Mouse (Mus musculus) stomach, embryonic 15.5 days (tissue): Measurements from ENCODE around the gene Zmiz1. TPM values are rescaled to one million over a fixed set of nuclear protein-coding genes. Genes with fewer than 3 reads are reported as not detected.

Experiments
- ATAC-seq: fragments of 200-750 bp; cut with Nextera tagmentation; 2 replicates; pipeline ENCODE4 v1.8.0; 2017; ENCODE audit warnings: low read depth, moderate number of reproducible peaks, moderate TSS enrichment; ENCODE audit not compliant: insufficient read depth, low FRiP score
- H3K27ac ChIP-seq: fragments of 300-500 bp; sonication (generic); 2 replicates; pipeline ENCODE4 v1.5.1; 2015; ENCODE audit warnings: mild to moderate bottlenecking, inconsistent platforms
- H3K27me3 ChIP-seq: fragments of 300-500 bp; sonication (generic); replicated peaks from 2 replicates; pipeline ENCODE4 v1.6.1; 2015; ENCODE audit warnings: inconsistent platforms
- H3K36me3 ChIP-seq: fragments of 300-500 bp; sonication (generic); 2 replicates; pipeline ENCODE4 v1.6.1; 2015; ENCODE audit warnings: inconsistent platforms
- H3K4me1 ChIP-seq: fragments of 300-500 bp; sonication (generic); 2 replicates; pipeline ENCODE4 v1.6.1; 2015; ENCODE audit warnings: inconsistent platforms
- H3K4me2 ChIP-seq: fragments of 300-500 bp; sonication (generic); 2 replicates; pipeline ENCODE4 v1.6.1; 2015; ENCODE audit warnings: mild to moderate bottlenecking, inconsistent platforms
- H3K4me3 ChIP-seq: fragments of 300-500 bp; sonication (generic); replicated peaks from 2 replicates; pipeline ENCODE4 v1.5.1; 2015; ENCODE audit warnings: inconsistent platforms
- H3K9ac ChIP-seq: fragments of 300-500 bp; sonication (generic); 2 replicates; pipeline ENCODE4 v1.6.1; 2015; ENCODE audit warnings: inconsistent platforms
- H3K9me3 ChIP-seq: fragments of 300-500 bp; sonication (generic); 2 replicates; pipeline ENCODE4 v1.6.1; 2016; ENCODE audit warnings: inconsistent platforms
- WGBS: fragments of 180-500 bp; shearing (Covaris S2); methylation state at CpG from one replicate; pipeline ENCODE4 v1.1.7; 2015; 5-methylcytosine and 5-hydroxymethylcytosine counted together
- polyA plus RNA-seq: library from polyadenylated mRNA; unstranded; fragments of >200 nt; fragmentation: Nextera tagmentation; extraction: Ambion mirVana; gene quantifications from 2 replicates; pipeline ENCODE4 v1.2.1, GENCODE M21; 2015

Zmiz1 gene
- polyA plus RNA-seq, 1 experiment from 2014 or later: 29.0 TPM

DNA sequence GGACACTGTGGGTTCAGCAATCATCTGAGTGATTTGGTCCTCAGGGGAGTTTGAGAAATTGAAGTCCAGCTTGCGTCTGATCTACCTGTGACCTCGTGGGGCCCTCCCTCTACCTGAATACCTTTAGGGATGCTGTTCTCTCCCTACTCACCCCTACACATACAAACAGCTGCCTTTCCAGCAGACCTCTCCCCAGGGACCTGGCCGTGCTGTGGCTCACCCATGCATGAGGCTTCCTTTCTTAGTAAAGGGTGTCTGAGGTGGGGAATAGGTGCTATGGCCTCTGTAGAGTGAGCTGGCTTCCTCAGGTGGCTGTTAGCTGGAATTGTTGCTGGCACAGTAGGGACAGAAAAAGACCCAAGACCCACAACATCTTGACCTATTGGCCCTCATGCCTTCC lies 40.5 kb downstream of the Zmiz1 start:
- Histone ChIP-seq H3K4me2 (no peak overlapping the region), H3K4me3 (no peak overlapping the region), H3K27ac (no peak overlapping the region), H3K9ac (no peak overlapping the region), H3K4me1 (peaks cover 44% of the 10 kb centered on the region), H3K27me3 (no peaks in the 10 kb centered on the region), H3K9me3 (no peaks in the 10 kb centered on the region), H3K36me3 (peaks cover 13% of the 10 kb centered on the region)
- WGBS: 64% methylated on average over 3 of the region's 3 CpGs
- no peak for ATAC-seq

DNA sequence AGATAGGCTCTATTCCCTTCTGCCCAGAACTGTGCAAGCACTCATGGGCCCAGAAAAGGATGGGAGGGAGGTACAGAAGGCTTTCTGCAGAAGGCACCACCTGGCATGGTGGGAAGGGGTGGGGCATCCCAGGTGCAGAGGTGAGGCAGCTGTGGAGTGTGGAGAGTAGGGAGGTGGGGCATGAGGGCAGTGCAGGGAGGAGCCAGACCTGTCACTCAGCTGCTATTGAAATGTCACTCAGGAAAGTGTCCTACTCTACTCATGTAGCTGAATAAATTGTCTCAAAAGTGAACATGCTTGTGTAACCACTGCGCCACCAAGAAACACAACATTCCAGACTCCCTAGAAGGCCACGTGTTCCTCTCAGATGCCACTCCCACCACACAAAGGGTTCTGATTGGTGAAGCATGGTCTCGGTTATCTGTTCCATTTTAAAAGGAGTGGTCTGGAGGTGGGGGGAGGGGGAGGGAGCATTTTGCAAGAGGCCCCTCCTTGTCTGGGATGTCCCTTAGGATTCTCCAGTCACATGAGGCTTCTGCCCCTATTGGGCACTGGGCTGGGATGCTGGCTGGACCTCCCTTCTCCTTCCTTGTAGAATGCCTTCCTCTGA lies 41.6 kb downstream of the Zmiz1 start:
- H3K9ac ChIP-seq: no peak overlapping the region
- H3K4me3 ChIP-seq: no peak overlapping the region
- 34% methylated on average over 3 of the region's 3 CpGs for WGBS
- peak; percentile 41; the same call in 1 of the 2 replicates for ATAC-seq
- H3K9me3 ChIP-seq: no peaks in the 10 kb centered on the region
- no peak overlapping the region for H3K4me2 ChIP-seq
- peaks cover 23% of the 10 kb centered on the region for H3K36me3 ChIP-seq
- no peaks in the 10 kb centered on the region for H3K27me3 ChIP-seq
- peaks cover 49% of the 10 kb centered on the region for H3K4me1 ChIP-seq
- H3K27ac ChIP-seq: no peak overlapping the region

DNA sequence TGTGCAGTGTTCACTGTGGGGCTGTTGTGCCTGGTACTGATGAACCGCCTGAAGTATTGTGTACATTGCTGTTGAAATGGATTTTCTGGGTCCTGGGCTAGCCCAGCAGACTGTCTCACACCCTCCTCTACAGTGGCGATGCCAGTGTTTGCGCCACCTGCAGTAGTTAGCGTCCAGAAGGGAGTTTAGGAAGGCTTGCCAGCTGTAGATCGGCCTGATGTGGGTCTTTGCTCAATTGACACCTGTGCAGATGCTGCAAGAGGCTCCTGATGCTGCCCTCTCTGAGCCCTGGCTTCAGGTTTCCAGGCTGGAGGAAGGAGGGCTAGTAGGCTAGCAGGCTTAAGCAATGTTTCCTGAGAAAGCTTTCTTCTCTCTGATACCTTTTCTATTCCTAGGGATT lies 42.5 kb downstream of the Zmiz1 start:
- ATAC-seq: no peak
- Histone ChIP-seq H3K4me2 (no peak overlapping the region), H3K4me3 (no peak overlapping the region), H3K27me3 (no peaks in the 10 kb centered on the region), H3K27ac (no peak overlapping the region), H3K4me1 (peaks cover 41% of the 10 kb centered on the region), H3K9ac (no peak overlapping the region), H3K9me3 (no peaks in the 10 kb centered on the region), H3K36me3 (peaks cover 23% of the 10 kb centered on the region)
- WGBS: 83% methylated on average over 5 of the region's 5 CpGs

DNA sequence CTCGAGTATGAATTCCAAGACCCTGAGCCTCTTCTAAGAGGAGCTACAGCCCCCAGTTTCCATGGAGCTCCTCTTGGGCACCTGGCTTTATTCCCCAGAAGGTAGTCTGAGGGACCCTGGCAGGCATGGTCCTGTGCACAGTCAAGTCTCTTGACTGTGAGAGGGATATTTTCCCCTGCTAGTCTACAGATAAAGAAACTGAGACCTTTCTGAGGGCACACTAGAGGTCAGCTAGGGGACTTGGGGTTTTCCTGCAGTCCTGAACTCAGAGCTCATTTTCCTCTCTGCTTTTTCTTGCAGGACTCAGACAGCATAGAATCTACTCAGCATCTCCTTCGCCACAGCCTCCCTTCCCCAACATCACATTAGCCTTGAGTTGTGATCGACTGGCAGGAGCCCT lies 43.4 kb downstream of the Zmiz1 start:
- peaks cover 23% of the 10 kb centered on the region for H3K36me3 ChIP-seq
- no peaks in the 10 kb centered on the region for H3K9me3 ChIP-seq
- no peak for ATAC-seq
- no peak overlapping the region for H3K27ac ChIP-seq
- H3K4me2 ChIP-seq: no peak overlapping the region
- no peak overlapping the region for H3K9ac ChIP-seq
- H3K4me1 ChIP-seq: peaks cover 32% of the 10 kb centered on the region
- H3K4me3 ChIP-seq: no peak overlapping the region
- 73% methylated on average over 3 of the region's 3 CpGs for WGBS
- no peaks in the 10 kb centered on the region for H3K27me3 ChIP-seq

DNA sequence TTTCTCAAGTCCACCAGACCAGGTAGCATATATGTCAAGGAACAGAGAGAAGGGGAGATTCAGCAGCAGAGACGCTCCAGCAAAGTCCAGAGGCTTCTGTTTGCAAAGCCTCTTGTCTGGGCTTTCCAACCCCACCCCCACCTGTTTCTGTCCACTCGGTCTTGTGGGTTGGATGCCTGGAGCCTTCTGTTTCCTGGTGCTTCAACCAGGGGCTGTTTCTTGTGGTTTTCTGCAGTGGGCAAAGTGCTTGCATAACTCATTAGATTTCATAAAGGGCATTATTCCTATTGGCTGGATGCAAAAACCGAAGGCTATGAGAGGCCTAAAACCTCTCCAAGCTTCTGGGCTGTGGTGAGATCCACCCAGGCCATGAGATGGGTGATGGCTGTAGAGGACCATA lies 45.3 kb downstream of the Zmiz1 start:
- no peak overlapping the region for H3K27ac ChIP-seq
- H3K4me3 ChIP-seq: no peak overlapping the region
- H3K4me2 ChIP-seq: no peak overlapping the region
- 53% methylated on average over 3 of the region's 3 CpGs for WGBS
- H3K36me3 ChIP-seq: peaks cover 23% of the 10 kb centered on the region
- peaks cover 17% of the 10 kb centered on the region for H3K4me1 ChIP-seq
- no peaks in the 10 kb centered on the region for H3K9me3 ChIP-seq
- no peaks in the 10 kb centered on the region for H3K27me3 ChIP-seq
- ATAC-seq: no peak
- no peak overlapping the region for H3K9ac ChIP-seq

GRCm38 (mm10) chr14:25505201-25505671 lies 46.3 kb downstream of the Zmiz1 start:
- H3K27ac ChIP-seq: no peak overlapping the region
- H3K4me3 ChIP-seq: no peak overlapping the region
- H3K27me3 ChIP-seq: no peaks in the 10 kb centered on the region
- no peak overlapping the region for H3K4me2 ChIP-seq
- WGBS: 55% methylated on average over 6 of the region's 6 CpGs
- no peaks in the 10 kb centered on the region for H3K9me3 ChIP-seq
- no peak; the same call in 1 of the 2 replicates for ATAC-seq
- H3K9ac ChIP-seq: no peak overlapping the region
- peaks cover 23% of the 10 kb centered on the region for H3K36me3 ChIP-seq
- peaks cover 25% of the 10 kb centered on the region for H3K4me1 ChIP-seq

DNA sequence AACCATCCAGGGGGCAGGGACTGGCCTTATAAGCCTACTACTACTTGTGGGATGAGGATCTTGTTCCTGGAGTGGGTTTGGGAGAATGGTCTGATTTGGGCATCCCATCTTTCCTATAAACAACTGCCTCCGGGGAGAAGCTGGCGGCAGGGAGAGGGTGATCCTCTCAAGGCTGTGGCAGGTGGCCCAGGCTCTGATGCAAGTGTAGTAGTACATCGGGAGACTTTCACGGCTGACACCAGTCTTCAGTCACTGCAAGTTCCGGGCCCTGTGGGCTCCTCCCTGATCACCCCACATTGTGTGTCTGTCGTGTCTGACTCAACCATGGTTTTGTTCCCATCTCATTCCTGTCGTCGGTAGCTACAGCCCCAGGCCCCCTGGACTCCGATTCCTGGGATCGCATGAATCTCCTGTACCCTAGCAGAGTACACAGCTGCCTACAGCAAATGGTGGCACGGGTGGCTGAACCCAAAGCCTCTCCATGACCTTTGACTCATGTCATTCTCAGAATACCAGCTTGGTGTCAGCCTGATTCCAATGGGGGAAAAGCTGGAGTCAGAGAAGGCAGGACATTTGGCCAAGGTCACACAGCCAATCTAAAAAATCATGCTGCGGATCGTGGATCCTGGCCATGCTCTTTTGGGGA lies 49.2 kb downstream of the Zmiz1 start:
- Histone ChIP-seq H3K27ac (no peak overlapping the region), H3K4me3 (no peak overlapping the region), H3K27me3 (no peaks in the 10 kb centered on the region), H3K9me3 (no peaks in the 10 kb centered on the region), H3K9ac (no peak overlapping the region), H3K36me3 (peaks cover 21% of the 10 kb centered on the region), H3K4me1 (peaks cover 44% of the 10 kb centered on the region), H3K4me2 (no peak overlapping the region)
- no peak for ATAC-seq
- 83% methylated on average over 13 of the region's 13 CpGs for WGBS

DNA sequence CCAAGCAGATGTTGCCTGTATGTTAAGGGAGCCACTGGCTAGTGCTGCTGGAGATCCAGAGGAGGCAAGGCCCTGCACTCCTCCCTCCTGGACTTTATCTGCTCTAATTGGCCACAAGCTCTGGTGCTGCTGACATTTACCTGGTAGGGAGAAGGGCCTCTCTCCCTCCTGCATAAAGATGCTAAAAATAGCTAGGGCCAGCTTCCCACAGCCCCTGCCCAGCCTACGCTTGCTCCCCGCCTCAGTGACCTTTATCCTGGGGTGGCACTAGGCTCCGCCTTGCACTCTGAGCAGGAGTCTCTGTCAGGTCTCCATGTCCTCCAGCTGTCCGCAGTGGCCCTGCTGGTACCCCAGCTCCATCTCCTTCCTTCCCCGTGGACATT lies 49.8 kb downstream of the Zmiz1 start:
- no peaks in the 10 kb centered on the region for H3K27me3 ChIP-seq
- no peak overlapping the region for H3K9ac ChIP-seq
- peak; percentile 43 for ATAC-seq
- no peak overlapping the region for H3K27ac ChIP-seq
- H3K4me2 ChIP-seq: no peak overlapping the region
- H3K4me3 ChIP-seq: no peak overlapping the region
- H3K36me3 ChIP-seq: peaks cover 18% of the 10 kb centered on the region
- WGBS: 70% methylated on average over 5 of the region's 5 CpGs
- H3K4me1 ChIP-seq: peaks cover 48% of the 10 kb centered on the region
- H3K9me3 ChIP-seq: no peaks in the 10 kb centered on the region

GRCm38 (mm10) chr14:25509450-25510129 lies 50.6 kb downstream of the Zmiz1 start:
- ATAC-seq: no peak

GRCm38 (mm10) chr14:25510362-25510761 lies 51.4 kb downstream of the Zmiz1 start:
- Histone ChIP-seq H3K36me3 (0 out of 2 replicates have a peak, but pooled peaks cover 2% of the 10 kb centered on the region), H3K27me3 (no peaks in the 10 kb centered on the region), H3K4me3 (no peak overlapping the region), H3K27ac (no peak overlapping the region), H3K4me2 (no peak overlapping the region), H3K9ac (no peak overlapping the region), H3K4me1 (peaks cover 53% of the 10 kb centered on the region), H3K9me3 (no peaks in the 10 kb centered on the region)
- WGBS: 74% methylated on average over 3 of the region's 3 CpGs
- ATAC-seq: no peak

More at GRCm38 (mm10) chr14:25509450-25510129, 50.6 kb downstream of the Zmiz1 start:
- H3K36me3 ChIP-seq: 0 out of 2 replicates have a peak, but pooled peaks cover 9% of the 10 kb centered on the region
- H3K4me3 ChIP-seq: no peak overlapping the region
- no peak overlapping the region for H3K4me2 ChIP-seq
- H3K4me1 ChIP-seq: peaks cover 53% of the 10 kb centered on the region
- no peak overlapping the region for H3K9ac ChIP-seq
- no peaks in the 10 kb centered on the region for H3K9me3 ChIP-seq
- WGBS: 89% methylated on average over 20 of the region's 20 CpGs
- H3K27ac ChIP-seq: no peak overlapping the region
- H3K27me3 ChIP-seq: no peaks in the 10 kb centered on the region

GRCm38 (mm10) chr14:25510987-25511386 lies 52.0 kb downstream of the Zmiz1 start:
- Histone ChIP-seq H3K9ac (no peak overlapping the region), H3K4me3 (no peak overlapping the region), H3K27ac (no peak overlapping the region), H3K27me3 (no peaks in the 10 kb centered on the region), H3K4me2 (no peak overlapping the region), H3K9me3 (no peaks in the 10 kb centered on the region), H3K4me1 (peaks cover 57% of the 10 kb centered on the region), H3K36me3 (no peaks in the 10 kb centered on the region)
- no peak for ATAC-seq
- WGBS: 37% methylated on average over 7 of the region's 7 CpGs

- Histone ChIP-seq H3K4me3 (no peak overlapping the region), H3K9ac (no peak overlapping the region), H3K4me2 (no peak overlapping the region), H3K36me3 (no peaks in the 10 kb centered on the region), H3K27me3 (no peaks in the 10 kb centered on the region), H3K27ac (peak overlapping the region; percentile 57; the same call in 1 of the 2 replicates), H3K4me1 (peaks cover 62% of the 10 kb centered on the region), H3K9me3 (no peaks in the 10 kb centered on the region)
- 25% methylated on average over 3 of the region's 3 CpGs for WGBS
- ATAC-seq: no peak
Measured at GRCm38 (mm10) chr14:25511564-25511963, 52.6 kb downstream of the Zmiz1 start.
